Mouse (Mus musculus) liver, postnatal 0 days (tissue): ENCODE data around the gene Tango6. TPM values are rescaled to one million over a fixed set of nuclear protein-coding genes. Genes with fewer than 3 reads are reported as not detected.

ENCODE experiments used
- ATAC-seq: fragments of 200-750 bp; cut with Nextera tagmentation; 2 replicates; pipeline ENCODE4 v1.8.0; 2017; ENCODE audit warnings: mild to moderate bottlenecking, moderate library complexity
- DNase-seq: peaks from one replicate; pipeline ENCODE4 v3.0.0-alpha.2; 2016
- H3K27ac ChIP-seq: fragments of 300-500 bp; sonication (generic); 2 replicates; pipeline ENCODE4 v1.5.1; 2014; ENCODE audit warnings: antibody characterized with exemption, moderate library complexity, mild to moderate bottlenecking, low read depth
- H3K27me3 ChIP-seq: fragments of 300-500 bp; sonication (generic); 2 replicates; pipeline ENCODE4 v1.6.1; 2014; ENCODE audit warnings: low read length, control low read depth, mixed read lengths; ENCODE audit not compliant: insufficient read depth
- H3K36me3 ChIP-seq: fragments of 300-500 bp; sonication (generic); replicated peaks from 2 replicates; pipeline ENCODE4 v1.6.1; 2014; ENCODE audit warnings: mild to moderate bottlenecking, control low read depth, low read length, moderate library complexity, mixed read lengths; ENCODE audit not compliant: insufficient read depth
- H3K4me1 ChIP-seq: fragments of 300-500 bp; sonication (generic); 2 replicates; pipeline ENCODE4 v1.6.1; 2014; ENCODE audit warnings: antibody characterized with exemption, mild to moderate bottlenecking, control low read depth; ENCODE audit not compliant: insufficient read depth
- H3K4me2 ChIP-seq: fragments of 300-500 bp; sonication (generic); 2 replicates; pipeline ENCODE4 v1.6.1; 2014; ENCODE audit warnings: low read depth, mild to moderate bottlenecking, low read length, moderate library complexity, mixed read lengths
- H3K4me3 ChIP-seq: fragments of 300-500 bp; sonication (generic); 2 replicates; pipeline ENCODE4 v1.5.1; 2014; ENCODE audit warnings: low read depth, low read length
- H3K9ac ChIP-seq: fragments of 300-500 bp; sonication (generic); replicated peaks from 2 replicates; pipeline ENCODE4 v1.6.1; 2014; ENCODE audit warnings: mild to moderate bottlenecking, moderate library complexity
- H3K9me3 ChIP-seq: fragments of 300-500 bp; sonication (generic); 2 replicates; pipeline ENCODE4 v1.6.1; 2016; ENCODE audit warnings: mild to moderate bottlenecking, control low read depth, low read length, mixed read lengths
- CTCF ChIP-seq: sonication (generic); IDR thresholded peaks from 2 replicates; pipeline ENCODE4 v1.5.1; 2016; ENCODE audit warnings: antibody characterized with exemption, low read depth
- EP300 ChIP-seq: IDR thresholded peaks from 2 replicates; pipeline ENCODE4 v1.6.1; 2016; ENCODE audit warnings: antibody characterized with exemption, low read depth, mild to moderate bottlenecking
- WGBS: fragments of 180-500 bp; shearing (Covaris S2); extraction: QIAGEN DNeasy Blood & Tissue Kit; methylation state at CpG from one replicate; pipeline ENCODE4 v1.1.7; 2014; ENCODE audit not compliant: insufficient replicate concordance; 5-methylcytosine and 5-hydroxymethylcytosine counted together
- polyA plus RNA-seq: library from polyadenylated mRNA; unstranded; fragments of >200 nt; fragmentation: Nextera tagmentation; extraction: Ambion mirVana; gene quantifications from 2 replicates; pipeline ENCODE4 v1.2.1, GENCODE M21; 2015

Gene Tango6
- polyA plus RNA-seq, 1 experiment from 2014 or later, result 1.8 TPM

GRCm38 (mm10) chr8:106753436-106753835, 70.6 kb downstream of the Tango6 start:
- Histone ChIP-seq H3K27me3 (no peaks in the 10 kb centered on the region), H3K9me3 (no peaks in the 10 kb centered on the region), H3K27ac (no peak overlapping the region), H3K9ac (no peak overlapping the region), H3K4me2 (no peak overlapping the region), H3K4me1 (no peaks in the 10 kb centered on the region), H3K4me3 (no peak overlapping the region), H3K36me3 (0 out of 2 replicates have a peak, but pooled peaks cover 3% of the 10 kb centered on the region)
- no peak for TF ChIP-seq CTCF
- TF ChIP-seq EP300, result no peak
- 34% methylated on average over 3 of the region's 3 CpGs for WGBS
- ATAC-seq (0 out of 2 replicates have a peak, but pooled peaks have one; percentile 53), DNase-seq (no peak)

DNA sequence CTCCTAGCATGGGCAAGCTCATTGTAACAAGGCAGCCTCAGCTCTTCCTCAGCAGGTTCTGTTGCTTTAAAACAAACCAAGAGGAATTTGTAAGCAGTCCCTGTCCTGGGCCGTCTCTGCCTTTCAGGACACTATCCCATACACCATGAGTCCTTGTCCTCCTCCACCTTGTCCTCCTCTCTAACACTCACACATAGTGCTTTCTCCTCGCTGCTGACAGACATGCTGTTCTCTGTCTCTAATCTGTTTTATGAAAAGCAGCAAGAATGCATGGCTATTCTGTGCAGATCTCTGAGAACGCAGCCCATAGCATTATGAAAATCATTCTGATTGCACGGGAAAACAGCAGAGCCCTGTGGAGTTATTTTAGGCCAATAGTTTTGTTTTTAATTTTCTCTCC, 78.4 kb downstream of the Tango6 start:
- no peak overlapping the region for H3K9ac ChIP-seq
- H3K36me3 ChIP-seq, result no peaks in the 10 kb centered on the region
- H3K9me3 ChIP-seq, result no peaks in the 10 kb centered on the region
- H3K27ac ChIP-seq, result no peak overlapping the region
- H3K4me2 ChIP-seq, result no peak overlapping the region
- TF ChIP-seq CTCF, result no peak
- no peak for TF ChIP-seq EP300
- no peak for DNase-seq
- 72% methylated on average over 4 of the region's 4 CpGs for WGBS
- no peak overlapping the region for H3K4me3 ChIP-seq
- ATAC-seq, result no peak
- H3K4me1 ChIP-seq, result no peaks in the 10 kb centered on the region
- H3K27me3 ChIP-seq, result no peaks in the 10 kb centered on the region

DNA sequence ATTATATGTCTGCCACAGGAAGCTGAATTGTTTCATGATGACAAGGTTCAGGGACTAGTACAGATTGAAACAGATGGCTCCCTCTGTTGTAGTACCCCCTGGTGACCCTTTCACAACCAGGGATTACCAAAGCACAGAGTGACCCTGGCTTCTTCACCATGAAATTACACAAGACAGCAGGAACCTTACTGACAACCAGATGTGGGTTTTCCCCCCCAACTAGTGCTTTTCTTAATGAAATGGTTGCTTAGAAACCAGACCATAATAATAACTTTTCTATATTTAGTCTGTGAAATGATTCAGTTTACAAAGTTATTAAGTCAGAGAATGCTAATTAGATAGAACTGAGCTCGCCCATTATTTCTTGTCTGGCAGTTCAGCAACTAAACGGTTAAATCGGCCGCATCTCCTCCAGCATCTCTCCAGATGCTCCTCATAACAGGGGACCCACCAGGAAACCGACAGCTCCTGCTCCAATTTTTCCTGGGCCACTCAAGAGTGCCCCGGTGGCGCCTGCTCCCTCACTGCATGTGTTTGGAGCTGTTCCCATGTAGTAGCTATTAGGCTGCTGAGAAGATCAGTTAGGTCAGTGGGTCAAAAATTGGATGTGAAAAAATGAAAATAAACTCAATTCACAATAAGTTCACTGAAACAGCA, 79.1 kb downstream of the Tango6 start:
- TF ChIP-seq EP300 (no peak), CTCF (no peak)
- Histone ChIP-seq H3K27me3 (no peaks in the 10 kb centered on the region), H3K36me3 (no peaks in the 10 kb centered on the region), H3K9ac (no peak overlapping the region), H3K9me3 (no peaks in the 10 kb centered on the region), H3K4me1 (no peaks in the 10 kb centered on the region), H3K4me2 (no peak overlapping the region), H3K4me3 (no peak overlapping the region), H3K27ac (no peak overlapping the region)
- WGBS, result 70% methylated on average over 7 of the region's 7 CpGs
- no peak for DNase-seq
- no peak for ATAC-seq

DNA sequence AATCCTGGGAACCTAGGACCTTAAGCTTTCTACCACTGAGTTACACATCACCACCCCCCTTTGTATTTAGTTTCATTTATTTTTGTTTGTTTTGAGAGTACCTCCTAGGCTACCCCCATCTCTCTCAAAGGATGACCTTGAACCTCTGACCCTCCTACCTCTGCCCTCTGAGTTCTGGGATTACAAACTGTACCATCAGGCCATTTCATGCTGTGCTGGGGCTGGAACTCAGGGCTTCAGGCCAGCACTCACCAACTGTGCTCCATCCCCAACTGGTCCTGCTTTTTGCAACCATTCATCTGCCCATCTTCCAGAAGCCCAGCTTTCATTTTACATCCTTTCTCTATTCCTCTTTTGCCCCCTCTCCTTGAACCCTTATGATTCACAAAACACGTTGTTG, 81.7 kb downstream of the Tango6 start:
- no peaks in the 10 kb centered on the region for H3K36me3 ChIP-seq
- H3K9ac ChIP-seq, result no peak overlapping the region
- TF ChIP-seq EP300 (no peak), CTCF (no peak)
- DNase-seq (no peak), ATAC-seq (no peak)
- no peaks in the 10 kb centered on the region for H3K4me1 ChIP-seq
- H3K4me3 ChIP-seq, result no peak overlapping the region
- no peak overlapping the region for H3K27ac ChIP-seq
- H3K27me3 ChIP-seq, result no peaks in the 10 kb centered on the region
- no peak overlapping the region for H3K4me2 ChIP-seq
- no peaks in the 10 kb centered on the region for H3K9me3 ChIP-seq
- 92% methylated on average over 1 of the region's 1 CpGs for WGBS

DNA sequence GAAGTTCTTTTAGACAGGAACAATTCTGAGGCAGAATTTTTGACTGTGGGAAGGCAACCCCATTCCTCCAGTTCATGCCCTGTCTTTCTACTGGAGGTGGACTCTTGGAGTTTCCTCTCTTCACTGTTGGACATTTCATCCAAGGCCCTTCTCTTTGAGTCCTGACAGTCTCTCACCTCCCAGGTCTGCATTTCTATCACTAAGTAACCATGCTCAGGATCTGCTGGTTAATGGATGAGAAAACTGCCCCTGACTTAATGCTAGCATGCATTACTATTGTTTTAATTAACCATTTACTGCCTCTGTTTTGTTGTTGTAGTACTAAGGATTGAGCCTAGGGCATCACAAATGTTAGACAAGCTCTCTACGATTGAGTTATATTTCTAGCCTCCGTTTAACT, 82.7 kb downstream of the Tango6 start:
- no peak for ATAC-seq

GRCm38 (mm10) chr8:106766736-106767135, 83.9 kb downstream of the Tango6 start:
- no peak overlapping the region for H3K27ac ChIP-seq
- no peak for TF ChIP-seq CTCF
- TF ChIP-seq EP300, result no peak
- ATAC-seq, result no peak
- no peaks in the 10 kb centered on the region for H3K9me3 ChIP-seq
- no peak for DNase-seq
- H3K9ac ChIP-seq, result no peak overlapping the region
- no peak overlapping the region for H3K4me2 ChIP-seq
- H3K4me1 ChIP-seq, result no peaks in the 10 kb centered on the region
- H3K36me3 ChIP-seq, result no peaks in the 10 kb centered on the region
- H3K27me3 ChIP-seq, result no peaks in the 10 kb centered on the region
- WGBS, result 88% methylated on average over 5 of the region's 5 CpGs
- H3K4me3 ChIP-seq, result no peak overlapping the region

More for the DNA sequence above, 82.7 kb downstream of the Tango6 start:
- DNase-seq, result no peak
- 89% methylated on average over 2 of the region's 2 CpGs for WGBS
- no peaks in the 10 kb centered on the region for H3K27me3 ChIP-seq
- H3K4me1 ChIP-seq, result no peaks in the 10 kb centered on the region
- no peaks in the 10 kb centered on the region for H3K9me3 ChIP-seq
- H3K9ac ChIP-seq, result no peak overlapping the region
- H3K4me3 ChIP-seq, result no peak overlapping the region
- no peak overlapping the region for H3K4me2 ChIP-seq
- no peak overlapping the region for H3K27ac ChIP-seq
- TF ChIP-seq CTCF (no peak), EP300 (no peak)
- H3K36me3 ChIP-seq, result no peaks in the 10 kb centered on the region
